Mouse (Mus musculus) hindbrain, embryonic 11.5 days (tissue): ENCODE results near the gene Mrps15. TPM values are rescaled to one million over a fixed set of nuclear protein-coding genes. Genes with fewer than 3 reads are reported as not detected.

Experiments
- ATAC-seq: fragments of 200-750 bp; cut with Nextera tagmentation; 2 replicates; pipeline ENCODE4 v1.8.0; 2017; ENCODE audit warnings: mild to moderate bottlenecking, moderate TSS enrichment, moderate library complexity; ENCODE audit not compliant: low FRiP score
- DNase-seq: peaks from one replicate; pipeline ENCODE4 v3.0.0-alpha.2; 2015; ENCODE audit warnings: low spot score
- H3K27ac ChIP-seq: fragments of 300-500 bp; sonication (generic); 2 replicates; pipeline ENCODE4 v1.5.1; 2014; ENCODE audit warnings: mild to moderate bottlenecking, low read depth, low read length
- H3K27me3 ChIP-seq: fragments of 300-500 bp; sonication (generic); 2 replicates; pipeline ENCODE4 v1.6.1; 2014; ENCODE audit warnings: mild to moderate bottlenecking, low read length, moderate library complexity, mixed read lengths; ENCODE audit not compliant: control insufficient read depth, insufficient read depth
- H3K36me3 ChIP-seq: fragments of 300-500 bp; sonication (generic); 2 replicates; pipeline ENCODE4 v1.6.1; 2014; ENCODE audit warnings: mild to moderate bottlenecking, low read length, moderate library complexity, mixed read lengths; ENCODE audit not compliant: control insufficient read depth, insufficient read depth
- H3K4me1 ChIP-seq: fragments of 300-500 bp; sonication (generic); replicated peaks from 2 replicates; pipeline ENCODE4 v1.6.1; 2014; ENCODE audit warnings: low read length, mixed read lengths; ENCODE audit not compliant: control insufficient read depth, insufficient read depth
- H3K4me2 ChIP-seq: fragments of 300-500 bp; sonication (generic); replicated peaks from 2 replicates; pipeline ENCODE4 v1.6.1; 2014; ENCODE audit warnings: mild to moderate bottlenecking, low read depth, low read length
- H3K4me3 ChIP-seq: fragments of 300-500 bp; sonication (generic); 2 replicates; pipeline ENCODE4 v1.5.1; 2014; ENCODE audit warnings: low read depth, low read length
- H3K9ac ChIP-seq: fragments of 300-500 bp; sonication (generic); 2 replicates; pipeline ENCODE4 v1.6.1; 2014; ENCODE audit warnings: low read depth, low read length
- H3K9me3 ChIP-seq: fragments of 300-500 bp; sonication (generic); 2 replicates; pipeline ENCODE4 v1.6.1; 2016; ENCODE audit warnings: low read length; ENCODE audit not compliant: control insufficient read depth
- WGBS: fragments of 180-500 bp; shearing (Covaris S2); extraction: QIAGEN DNeasy Blood & Tissue Kit; methylation state at CpG from one replicate; pipeline ENCODE4 v1.1.7; 2014; 5-methylcytosine and 5-hydroxymethylcytosine counted together
- polyA plus RNA-seq: library from polyadenylated mRNA; unstranded; fragments of >200 nt; fragmentation: Nextera tagmentation; extraction: Ambion mirVana; gene quantifications from 2 replicates; pipeline ENCODE4 v1.2.1, GENCODE M21; 2014

The Mrps15 gene
- polyA plus RNA-seq: 139 and 155 TPM in 2 replicates

GRCm38 (mm10) chr4:126046851-126047585 is at the start of gene Mrps15:
Mrps15 (plus strand) TSS chr4:126046925.
- Histone ChIP-seq H3K4me1 (no peaks in the 10 kb centered on the region), H3K27me3 (no peaks in the 10 kb centered on the region), H3K27ac (peak within 1 kb of the TSS; percentile 68), H3K9me3 (no peaks in the 10 kb centered on the region), H3K4me3 (peak within 1 kb of the TSS; percentile 89), H3K36me3 (no peaks in the 10 kb centered on the region), H3K9ac (peak within 1 kb of the TSS; percentile 91), H3K4me2 (peak within 1 kb of the TSS; percentile 79)
- WGBS: under 1% methylated on average over 56 of the region's 56 CpGs
- ATAC-seq (peak; percentile 95), DNase-seq (peak; percentile 87)

DNA sequence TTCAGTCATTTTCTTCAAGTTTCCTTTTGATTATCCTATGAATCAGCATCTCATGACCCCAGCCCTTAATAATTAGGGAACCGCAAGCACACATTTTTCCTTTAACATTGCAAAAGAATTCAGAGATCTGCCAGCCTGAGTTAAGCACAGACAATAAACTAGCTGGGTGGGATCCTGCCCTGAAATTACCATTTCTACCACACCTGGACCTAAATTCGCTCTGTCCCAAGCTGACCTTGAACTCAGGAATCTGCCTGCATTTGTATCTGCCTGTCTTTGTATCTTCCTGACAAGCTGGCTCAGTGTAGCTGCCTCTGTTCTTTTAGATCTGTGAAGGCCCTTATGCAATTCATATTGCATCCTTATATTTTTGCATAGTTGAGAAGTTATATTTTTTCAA is 48.9 kb upstream of the Mrps15 start:
- H3K4me3 ChIP-seq: no peak overlapping the region
- H3K9ac ChIP-seq: no peak overlapping the region
- H3K9me3 ChIP-seq: no peaks in the 10 kb centered on the region
- H3K27ac ChIP-seq: no peak overlapping the region
- H3K4me2 ChIP-seq: no peak overlapping the region
- ATAC-seq (no peak), DNase-seq (no peak)
- no peaks in the 10 kb centered on the region for H3K27me3 ChIP-seq
- H3K36me3 ChIP-seq: no peaks in the 10 kb centered on the region
- no peaks in the 10 kb centered on the region for H3K4me1 ChIP-seq
- 88% methylated on average over 2 of the region's 2 CpGs for WGBS

DNA sequence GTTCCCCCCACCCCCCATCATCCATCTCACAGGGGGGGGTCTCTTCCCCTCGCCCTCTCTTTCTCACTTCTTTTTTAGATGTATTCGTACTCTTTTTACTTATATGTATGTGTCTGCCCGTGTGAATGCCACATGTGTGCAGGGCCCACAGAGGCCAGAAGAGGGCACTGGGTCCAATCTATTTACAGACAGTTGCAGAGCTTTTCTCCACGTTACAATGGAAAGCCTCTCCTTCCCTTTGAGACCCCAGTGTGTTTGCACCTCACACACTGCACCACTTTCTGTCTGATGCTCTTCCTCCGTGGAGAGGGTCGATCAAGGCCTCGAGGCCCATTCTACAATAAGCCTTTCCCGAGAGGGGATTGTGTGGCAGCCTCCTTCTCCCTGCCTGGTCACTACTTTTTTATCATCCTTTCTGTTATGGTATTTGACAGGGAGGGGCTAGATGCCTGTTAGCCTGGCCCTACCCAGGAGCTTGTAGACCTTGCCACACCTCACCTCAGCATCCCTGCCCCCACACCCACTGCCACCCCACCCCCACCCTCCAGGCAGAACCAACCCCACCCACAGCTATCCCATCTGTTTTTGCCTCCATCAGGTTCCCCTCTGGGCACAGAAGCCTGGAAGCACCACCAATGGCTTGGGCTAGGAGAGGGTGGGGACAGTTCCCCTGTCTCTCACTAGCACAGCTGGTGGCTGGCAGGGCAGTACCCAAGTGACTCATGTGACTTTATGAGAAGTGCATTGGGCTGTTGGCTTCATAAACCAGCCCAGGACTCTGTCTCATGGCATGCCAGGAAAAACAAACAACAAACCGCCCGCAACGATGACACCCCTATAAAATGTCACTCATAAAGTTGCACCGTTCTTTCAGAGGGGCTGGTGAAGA is 45.2 kb upstream of the Mrps15 start:
- DNase-seq (no peak), ATAC-seq (no peak)
- no peaks in the 10 kb centered on the region for H3K36me3 ChIP-seq
- WGBS: 90% methylated on average over 12 of the region's 12 CpGs
- H3K27ac ChIP-seq: no peak overlapping the region
- H3K4me3 ChIP-seq: no peak overlapping the region
- H3K9ac ChIP-seq: no peak overlapping the region
- H3K9me3 ChIP-seq: no peaks in the 10 kb centered on the region
- H3K4me1 ChIP-seq: no peaks in the 10 kb centered on the region
- no peaks in the 10 kb centered on the region for H3K27me3 ChIP-seq
- no peak overlapping the region for H3K4me2 ChIP-seq

GRCm38 (mm10) chr4:126017676-126018332 is 28.9 kb upstream of the Mrps15 start:
- DNase-seq (no peak), ATAC-seq (no peak)
- Histone ChIP-seq H3K4me1 (no peaks in the 10 kb centered on the region), H3K27me3 (no peaks in the 10 kb centered on the region), H3K36me3 (no peaks in the 10 kb centered on the region), H3K4me2 (no peak overlapping the region), H3K9me3 (no peaks in the 10 kb centered on the region), H3K4me3 (no peak overlapping the region), H3K27ac (no peak overlapping the region), H3K9ac (no peak overlapping the region)
- 84% methylated on average over 7 of the region's 7 CpGs for WGBS

- no peak overlapping the region for H3K4me2 ChIP-seq
- no peak overlapping the region for H3K4me3 ChIP-seq
- no peak for ATAC-seq
- no peaks in the 10 kb centered on the region for H3K4me1 ChIP-seq
- no peaks in the 10 kb centered on the region for H3K27me3 ChIP-seq
- H3K9me3 ChIP-seq: no peaks in the 10 kb centered on the region
- no peaks in the 10 kb centered on the region for H3K36me3 ChIP-seq
- H3K9ac ChIP-seq: no peak overlapping the region
- 83% methylated on average over 11 of the region's 11 CpGs for WGBS
- H3K27ac ChIP-seq: no peak overlapping the region
- no peak for DNase-seq
These were observed 27.7 kb upstream of the Mrps15 start for GRCm38 (mm10) chr4:126018966-126019538.

- Histone ChIP-seq H3K4me1 (no peaks in the 10 kb centered on the region), H3K4me2 (no peak within 1 kb of the TSS), H3K27me3 (no peaks in the 10 kb centered on the region), H3K4me3 (no peak within 1 kb of the TSS), H3K36me3 (no peaks in the 10 kb centered on the region), H3K9ac (no peak within 1 kb of the TSS), H3K27ac (no peak within 1 kb of the TSS), H3K9me3 (no peaks in the 10 kb centered on the region)
- 58% methylated on average over 16 of the region's 16 CpGs for WGBS
- ATAC-seq (no peak), DNase-seq (no peak)
These were observed 22.3 kb upstream of the Mrps15 start, which contains the start of gene Csf3r for GRCm38 (mm10) chr4:126024303-126024900. Csf3r (plus strand) TSS chr4:126024550.

DNA sequence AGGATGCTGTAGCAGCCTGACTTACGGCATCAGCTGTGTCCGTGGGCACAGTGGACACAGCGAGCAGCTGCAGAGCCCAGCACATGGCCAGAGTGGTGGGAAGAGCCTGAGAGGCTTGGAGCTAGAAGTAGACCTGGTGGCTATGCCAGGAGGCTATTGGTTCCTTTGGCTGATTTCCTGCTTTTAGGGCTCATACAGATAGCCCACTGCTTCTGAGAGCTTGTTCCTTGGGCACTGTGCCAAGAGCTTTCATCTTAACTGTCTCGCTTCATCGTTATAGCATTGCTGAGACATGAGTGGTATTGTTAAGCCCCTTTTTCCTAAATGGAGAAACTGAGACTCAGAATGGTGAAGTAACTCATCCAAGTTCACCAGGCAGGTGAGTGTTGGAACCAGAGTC is 20.9 kb upstream of the Mrps15 start:
- no peaks in the 10 kb centered on the region for H3K9me3 ChIP-seq
- H3K4me1 ChIP-seq: no peaks in the 10 kb centered on the region
- DNase-seq: no peak
- no peaks in the 10 kb centered on the region for H3K27me3 ChIP-seq
- H3K27ac ChIP-seq: no peak overlapping the region
- no peaks in the 10 kb centered on the region for H3K36me3 ChIP-seq
- no peak overlapping the region for H3K4me2 ChIP-seq
- WGBS: 92% methylated on average over 5 of the region's 5 CpGs
- ATAC-seq: no peak
- H3K4me3 ChIP-seq: no peak overlapping the region
- H3K9ac ChIP-seq: no peak overlapping the region

GRCm38 (mm10) chr4:126027980-126028379 is 18.7 kb upstream of the Mrps15 start:
- no peaks in the 10 kb centered on the region for H3K9me3 ChIP-seq
- H3K27me3 ChIP-seq: no peaks in the 10 kb centered on the region
- ATAC-seq: no peak
- no peak overlapping the region for H3K4me2 ChIP-seq
- H3K27ac ChIP-seq: no peak overlapping the region
- DNase-seq: no peak
- 89% methylated on average over 3 of the region's 3 CpGs for WGBS
- no peaks in the 10 kb centered on the region for H3K4me1 ChIP-seq
- no peak overlapping the region for H3K4me3 ChIP-seq
- H3K9ac ChIP-seq: no peak overlapping the region
- no peaks in the 10 kb centered on the region for H3K36me3 ChIP-seq
